Mouse (Mus musculus): ENCODE measurements around the gene Cacna1f. TPM values are rescaled to one million over a fixed set of nuclear protein-coding genes. Genes with fewer than 3 reads are reported as not detected.

Gene Cacna1f
- total RNA-seq, 2 experiments from 2014 or later: 0.08 TPM; not detected in 1

GRCm38 (mm10) chrX:7670921-7671623 is 64.2 kb downstream of the Cacna1f start, which contains the start of gene Plp2:
Gene Plp2 (minus strand): TSS chrX:7671390.
- TF ChIP-seq CTCF (conservative IDR thresholded peaks at IDR 0.05): no peak
- DNase-seq (ENCODE audit: low spot score in 2 of 2): peak in 1 of 2 experiments; percentile 11
- H3K27ac ChIP-seq: peak within 1 kb of the TSS; percentile 48; the same call in 1 of the 2 replicates

GRCm38 (mm10) chrX:7672739-7673138 is 65.9 kb downstream of the Cacna1f start:
- no peak for TF ChIP-seq CTCF (conservative IDR thresholded peaks at IDR 0.05)
- Histone ChIP-seq H3K27ac (no peak overlapping the region), H3K4me3 (no peak overlapping the region)
- no peak for DNase-seq (ENCODE audit: low spot score in 2 of 2)

More at GRCm38 (mm10) chrX:7670921-7671623, 64.2 kb downstream of the Cacna1f start, which contains the start of gene Plp2:
- H3K4me3 ChIP-seq: peak within 1 kb of the TSS; percentile 50

- TF ChIP-seq CTCF (conservative IDR thresholded peaks at IDR 0.05): no peak
- no peak overlapping the region for H3K4me3 ChIP-seq
- DNase-seq (ENCODE audit: low spot score in 2 of 2): no peak
- no peak overlapping the region for H3K27ac ChIP-seq
These were observed 66.8 kb downstream of the Cacna1f start for GRCm38 (mm10) chrX:7673578-7674281.

- Histone ChIP-seq H3K4me3 (peak overlapping the region; percentile 40), H3K27ac (no peak overlapping the region)
- DNase-seq (ENCODE audit: low spot score in 2 of 2): no peak
- TF ChIP-seq CTCF (conservative IDR thresholded peaks at IDR 0.05): no peak
These were observed 67.6 kb downstream of the Cacna1f start for GRCm38 (mm10) chrX:7674284-7675000.

GRCm38 (mm10) chrX:7675001-7675380 is 68.1 kb downstream of the Cacna1f start:
- no peak; the same call in 1 of the 2 replicates for TF ChIP-seq CTCF (conservative IDR thresholded peaks at IDR 0.05)
- DNase-seq (ENCODE audit: low spot score in 2 of 2): no peak
- peak overlapping the region; percentile 40; the same call in 1 of the 2 replicates for H3K4me3 ChIP-seq
- no peak overlapping the region for H3K27ac ChIP-seq

GRCm38 (mm10) chrX:7678986-7679385 is 72.1 kb downstream of the Cacna1f start:
- no peak overlapping the region for H3K27ac ChIP-seq
- peak; percentile 59 for TF ChIP-seq CTCF (conservative IDR thresholded peaks at IDR 0.05)
- no peak overlapping the region for H3K4me3 ChIP-seq
- no peak for DNase-seq (ENCODE audit: low spot score in 2 of 2)

GRCm38 (mm10) chrX:7679405-7680056 is 72.6 kb downstream of the Cacna1f start:
- peak; percentile 94 for TF ChIP-seq CTCF (conservative IDR thresholded peaks at IDR 0.05)
- Histone ChIP-seq H3K4me3 (peak overlapping the region; percentile 44), H3K27ac (no peak overlapping the region)
- peak; percentile 82 to 85 for DNase-seq (ENCODE audit: low spot score in 2 of 2)

GRCm38 (mm10) chrX:7680057-7680412 is 73.2 kb downstream of the Cacna1f start:
- no peak for DNase-seq (ENCODE audit: low spot score in 2 of 2)
- Histone ChIP-seq H3K4me3 (peak overlapping the region; percentile 44), H3K27ac (no peak overlapping the region)
- no peak for TF ChIP-seq CTCF (conservative IDR thresholded peaks at IDR 0.05)

GRCm38 (mm10) chrX:7680864-7681263 is 74.0 kb downstream of the Cacna1f start, which contains the start of gene Magix:
Gene Magix (minus strand): TSS chrX:7681251.
- Histone ChIP-seq H3K27ac (no peak within 1 kb of the TSS), H3K4me3 (peak within 1 kb of the TSS; percentile 44)
- no peak for TF ChIP-seq CTCF (conservative IDR thresholded peaks at IDR 0.05)
- DNase-seq (ENCODE audit: low spot score in 2 of 2): no peak

Other genes with a start within 250 kb of the Cacna1f start
- 10 to 100 TPM; 14.4 to 14.6 TPM for gene Usp27x, start 231.3 kb upstream of the Cacna1f start, total RNA-seq (2021)
- gene Foxp3, start 33.4 kb upstream of the Cacna1f start, total RNA-seq (2021): under 1 TPM in 1 of 2 experiments, not detected in 1; 0.10 TPM
- gene Ppp1r3f, start 32.8 kb upstream of the Cacna1f start, total RNA-seq (2021): 10 to 100 TPM; 16.4 to 16.7 TPM
- gene Ccdc22, start 1.6 kb upstream of the Cacna1f start, total RNA-seq (2021): 10 to 100 TPM; 25.3 to 25.5 TPM
- 1,000 to 10,000 TPM; 1,738 to 1,877 TPM for gene Syp, start 31.4 kb downstream of the Cacna1f start, total RNA-seq (2021)
- gene Prickle3, start 50.2 kb downstream of the Cacna1f start, total RNA-seq (2021): 1 to 10 TPM; 1.0 to 1.1 TPM
- gene Plp2, start 64.3 kb downstream of the Cacna1f start, total RNA-seq (2021): 1 to 10 TPM; 4.9 to 5.4 TPM
- under 1 TPM; 0.31 to 0.52 TPM for gene Magix, start 74.2 kb downstream of the Cacna1f start, total RNA-seq (2021)
- 10 to 100 TPM; 32.6 to 40.6 TPM for gene Gpkow, start 90.0 kb downstream of the Cacna1f start, total RNA-seq (2021)
- 10 to 100 TPM; 63.9 to 68.2 TPM for gene Wdr45, start 107.2 kb downstream of the Cacna1f start, total RNA-seq (2021)
- gene Gm45208, start 115.2 kb downstream of the Cacna1f start, total RNA-seq (2021): not detected
- gene Praf2, start 121.4 kb downstream of the Cacna1f start, total RNA-seq (2021): 100 to 1,000 TPM in 1 of 2 experiments, 10 to 100 TPM in 1; 91.6 to 102 TPM
- gene Ccdc120, start 143.8 kb downstream of the Cacna1f start, total RNA-seq (2021): 10 to 100 TPM; 14.7 to 20.6 TPM
- gene Tfe3, start 155.5 kb downstream of the Cacna1f start, total RNA-seq (2021): 10 to 100 TPM; 29.0 to 35.1 TPM
- gene Gripap1, start 182.7 kb downstream of the Cacna1f start, total RNA-seq (2021): 100 to 1,000 TPM; 105 to 108 TPM
- 1 to 10 TPM; 9.5 to 9.7 TPM for gene Kcnd1, start 215.2 kb downstream of the Cacna1f start, total RNA-seq (2021)
- gene Otud5, start 234.3 kb downstream of the Cacna1f start, total RNA-seq (2021): 10 to 100 TPM; 82.6 to 83.8 TPM